Comparison of ENCODE assay signal across 27 mouse cellular contexts in the genomic region with DNA sequence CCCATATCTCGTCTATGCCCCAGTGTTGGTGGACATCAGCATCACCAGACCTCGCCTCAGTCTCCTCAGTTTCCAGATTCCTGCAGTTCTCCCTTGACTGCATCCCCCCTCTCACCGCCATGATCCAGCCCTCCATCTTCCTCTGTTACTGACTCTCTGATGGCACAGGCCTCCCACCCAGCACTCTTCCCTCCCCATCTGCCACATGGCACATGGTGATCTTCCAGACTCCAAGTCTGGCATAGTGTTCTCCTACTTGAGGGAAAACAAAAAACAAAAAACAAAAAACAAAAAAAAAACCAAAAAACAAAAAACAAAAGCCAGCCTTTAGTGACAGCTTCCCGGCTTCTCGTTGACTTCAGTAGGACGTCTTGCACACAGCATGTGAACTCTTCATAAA.
"Had no signal": no experiment of that assay in that cellular context is flagged by ENCODE, and none has a peak within 500 bp of the region (broad histone marks: within the 10 kb centered on the region; RNA-seq: fewer than 3 reads in every experiment).

No protein-coding gene starts in this region.

- H3K4me3 ChIP-seq: limb, embryonic 10.5 days; limb, embryonic 12.5 days; limb, embryonic 13.5 days; limb, embryonic 15.5 days; liver, embryonic 12.5 days; liver, embryonic 13.5 days; liver, embryonic 15.5 days; lung, embryonic 15.5 days; megakaryocyte, embryonic 14.5 days; midbrain, embryonic 10.5 days; midbrain, embryonic 12.5 days; midbrain, embryonic 13.5 days; midbrain, embryonic 15.5 days; myocyte; neural tube, embryonic 12.5 days had no signal

- H3K27ac ChIP-seq: limb, embryonic 10.5 days; limb, embryonic 12.5 days; limb, embryonic 13.5 days; limb, embryonic 15.5 days; liver, embryonic 12.5 days; liver, embryonic 13.5 days; liver, embryonic 14.5 days; liver, embryonic 15.5 days; lung, embryonic 15.5 days; macrophage; midbrain, embryonic 10.5 days; midbrain, embryonic 12.5 days; midbrain, embryonic 13.5 days; midbrain, embryonic 15.5 days; neural tube, embryonic 12.5 days had no signal

- DNase-seq: liver; liver, embryonic 13.5 days; liver, postnatal 0 days; lung, adult 18-20 months; lung, adult 2 months; lung, embryonic 14.5 days; lung, postnatal 10 days; lung, postnatal 14 days; lung, postnatal 36 days; lung, postnatal 4 days; midbrain, embryonic 14.5 days had no signal
